ENCODE assay signal across 45 mouse cellular contexts in genomic region chr2:151486496-151486895, GRCm38 (mm10). TPM values are rescaled to one million over a fixed set of nuclear protein-coding genes. Genes with fewer than 3 reads are reported as not detected.
"Had no signal": no experiment of that assay in that cellular context is flagged by ENCODE, and none has a peak within 500 bp of the region (broad histone marks: within the 10 kb centered on the region; RNA-seq: fewer than 3 reads in every experiment).

No protein-coding gene starts in this region.

- H3K4me3 ChIP-seq: limb, embryonic 12.5 days; limb, embryonic 13.5 days; limb, embryonic 15.5 days; liver, embryonic 12.5 days; liver, embryonic 13.5 days; liver, embryonic 15.5 days; lung, embryonic 15.5 days; megakaryocyte, embryonic 14.5 days; midbrain, embryonic 10.5 days; midbrain, embryonic 12.5 days; midbrain, embryonic 13.5 days; midbrain, embryonic 15.5 days; myocyte; neural tube, embryonic 12.5 days; neural tube, embryonic 13.5 days had no signal

- DNase-seq: left cerebral cortex, postnatal 4 days; liver; liver, embryonic 13.5 days; liver, postnatal 0 days; lung, adult 18-20 months; lung, adult 2 months; lung, embryonic 14.5 days; lung, postnatal 10 days; lung, postnatal 14 days; lung, postnatal 36 days; lung, postnatal 4 days; midbrain, embryonic 14.5 days had no signal

- H3K27me3 ChIP-seq: limb, embryonic 12.5 days; limb, embryonic 13.5 days; lung, embryonic 15.5 days; midbrain, embryonic 13.5 days; midbrain, embryonic 15.5 days; neural tube, embryonic 12.5 days had no signal

- H3K27ac ChIP-seq: limb, embryonic 12.5 days; limb, embryonic 13.5 days; limb, embryonic 15.5 days; liver, embryonic 12.5 days; liver, embryonic 13.5 days; liver, embryonic 14.5 days; liver, embryonic 15.5 days; lung, embryonic 15.5 days; macrophage; midbrain, embryonic 10.5 days; midbrain, embryonic 12.5 days; midbrain, embryonic 13.5 days; midbrain, embryonic 15.5 days; neural tube, embryonic 12.5 days; neural tube, embryonic 13.5 days had no signal

- ATAC-seq: liver, embryonic 12.5 days; liver, postnatal 0 days; lung, postnatal 0 days; midbrain, embryonic 13.5 days; midbrain, embryonic 15.5 days; midbrain, embryonic 16.5 days had no signal

- H3K9me3 ChIP-seq: limb, embryonic 12.5 days; limb, embryonic 13.5 days; limb, embryonic 15.5 days; liver, embryonic 12.5 days; liver, embryonic 13.5 days; liver, embryonic 15.5 days; lung, embryonic 15.5 days; megakaryocyte, embryonic 14.5 days; midbrain, embryonic 10.5 days; midbrain, embryonic 12.5 days; midbrain, embryonic 13.5 days; midbrain, embryonic 15.5 days; neural tube, embryonic 12.5 days; neural tube, embryonic 13.5 days had no signal

- H3K9ac ChIP-seq: limb, embryonic 12.5 days; limb, embryonic 13.5 days; limb, embryonic 15.5 days; liver, embryonic 12.5 days; liver, embryonic 13.5 days; liver, embryonic 14.5 days; liver, embryonic 15.5 days; liver, postnatal 0 days; lung, embryonic 14.5 days; lung, embryonic 15.5 days; midbrain, embryonic 12.5 days; midbrain, embryonic 13.5 days; midbrain, embryonic 15.5 days; neural tube, embryonic 12.5 days; neural tube, embryonic 13.5 days had no signal

- H3K4me1 ChIP-seq: limb, embryonic 12.5 days; limb, embryonic 13.5 days; limb, embryonic 15.5 days; liver, embryonic 12.5 days; liver, embryonic 13.5 days; liver, embryonic 15.5 days; lung, embryonic 15.5 days; midbrain, embryonic 10.5 days; midbrain, embryonic 12.5 days; midbrain, embryonic 13.5 days; midbrain, embryonic 15.5 days; neural tube, embryonic 12.5 days; neural tube, embryonic 13.5 days had no signal

- H3K36me3 ChIP-seq: limb, embryonic 12.5 days; limb, embryonic 13.5 days; limb, embryonic 15.5 days; liver, embryonic 12.5 days; liver, embryonic 13.5 days; liver, embryonic 15.5 days; lung, embryonic 15.5 days; midbrain, embryonic 10.5 days; midbrain, embryonic 12.5 days; midbrain, embryonic 13.5 days; midbrain, embryonic 15.5 days; neural tube, embryonic 12.5 days; neural tube, embryonic 13.5 days had no signal

- H3K4me2 ChIP-seq: limb, embryonic 12.5 days; limb, embryonic 13.5 days; limb, embryonic 15.5 days; liver, embryonic 11.5 days; liver, embryonic 12.5 days; liver, embryonic 13.5 days; liver, embryonic 15.5 days; lung, embryonic 14.5 days; lung, embryonic 15.5 days; midbrain, embryonic 11.5 days; midbrain, embryonic 12.5 days; midbrain, embryonic 13.5 days; midbrain, embryonic 15.5 days; neural tube, embryonic 12.5 days; neural tube, embryonic 13.5 days had no signal

RNA-seq across cellular contexts. Expression of gene 4921509C19Rik, which starts 10.5 kb away (rescaled TPM):
- total RNA-seq: left cerebral cortex, adult 8-10 months; left cerebral cortex, postnatal 10 days; left cerebral cortex, postnatal 14 days; left cerebral cortex, postnatal 25 days; left cerebral cortex, postnatal 36 days; left cerebral cortex, postnatal 4 days; liver, adult 2 months; megakaryocyte progenitor cell, adult 5-6 weeks; megakaryocyte-erythroid progenitor cell, adult 5-6 weeks; midbrain, postnatal 0 days had no signal
- polyA plus RNA-seq: limb, embryonic 12.5 days; limb, embryonic 13.5 days; limb, embryonic 14.5 days; limb, embryonic 15.5 days; liver, adult 2 months; liver, embryonic 11.5 days; liver, embryonic 12.5 days; liver, embryonic 13.5 days; liver, embryonic 14.5 days; liver, embryonic 15.5 days; liver, embryonic 16.5 days; liver, postnatal 0 days; lung, adult 2 months; lung, embryonic 14.5 days; lung, embryonic 15.5 days; lung, embryonic 16.5 days; lung, postnatal 0 days; macrophage; midbrain, embryonic 10.5 days; midbrain, embryonic 11.5 days; midbrain, embryonic 12.5 days; midbrain, embryonic 13.5 days; midbrain, embryonic 14.5 days; midbrain, embryonic 15.5 days; midbrain, embryonic 16.5 days; midbrain, postnatal 0 days; myocyte; neural tube, embryonic 11.5 days; neural tube, embryonic 12.5 days; neural tube, embryonic 13.5 days had no signal
